Mouse (Mus musculus) kidney, adult 2 months (tissue): ENCODE measurements around the gene Nrsn2. TPM values are rescaled to one million over a fixed set of nuclear protein-coding genes. Genes with fewer than 3 reads are reported as not detected.

Source experiments
- DNase-seq: peaks from one replicate; pipeline ENCODE4 v3.0.0; 2021
- H3K27ac ChIP-seq: fragments of 200-500 bp; 2 replicates; pipeline ENCODE4 v1.5.1; 2012; ENCODE audit warnings: low read depth, low read length, control low read depth, inconsistent platforms; ENCODE audit not compliant: insufficient read depth
- H3K27me3 ChIP-seq: fragments of 200-500 bp; replicated peaks from 2 replicates; pipeline ENCODE4 v1.6.1; 2012; ENCODE audit warnings: mild to moderate bottlenecking, moderate library complexity, low read length, inconsistent platforms; ENCODE audit not compliant: control insufficient read depth, insufficient read depth
- H3K36me3 ChIP-seq: fragments of 200-500 bp; 2 replicates; pipeline ENCODE4 v1.6.1; 2012; ENCODE audit warnings: mild to moderate bottlenecking, moderate library complexity, low read length, inconsistent platforms; ENCODE audit not compliant: control insufficient read depth, insufficient read depth
- H3K4me1 ChIP-seq: fragments of 200-500 bp; 2 replicates; pipeline ENCODE4 v1.6.1; 2011; ENCODE audit warnings: low read length; ENCODE audit not compliant: control insufficient read depth, insufficient read depth
- H3K4me3 ChIP-seq: fragments of 200-500 bp; 2 replicates; pipeline ENCODE4 v1.5.1; 2011; ENCODE audit warnings: mild to moderate bottlenecking, low read depth, low read length, control low read depth; ENCODE audit not compliant: insufficient read depth
- CTCF ChIP-seq: fragments of 200-500 bp; conservative IDR thresholded peaks from 2 replicates; pipeline ENCODE4 v1.5.1; 2011; ENCODE audit warnings: low read depth, mild to moderate bottlenecking, control low read depth, low read length, moderate library complexity, mixed read lengths; ENCODE audit not compliant: insufficient read depth, insufficient read length
- POLR2A ChIP-seq: fragments of 200-500 bp; IDR thresholded peaks from one replicate; pipeline ENCODE4 v1.6.1; 2011; ENCODE audit warnings: low read depth, low read length, control low read depth
- WGBS: fragments of 180-500 bp; shearing (Covaris S2); methylation state at CpG from one replicate; pipeline ENCODE4 v1.1.7; 2018; 5-methylcytosine and 5-hydroxymethylcytosine counted together
- polyA plus RNA-seq: library from polyadenylated mRNA; depleted of rRNA; stranded (reverse); fragments of >200 nt; gene quantifications from 2 replicates; pipeline ENCODE4 v1.2.3, GENCODE M21; 2012; rRNA removed

Gene Nrsn2
- polyA plus RNA-seq, 1 experiment: 0.50 TPM

GRCm38 (mm10) chr2:152327980-152328379, 48.5 kb downstream of the Nrsn2 start:
- WGBS: 48% methylated on average over 5 of the region's 5 CpGs
- peak; percentile 53 for DNase-seq
- Histone ChIP-seq H3K27ac (no peak overlapping the region), H3K27me3 (no peaks in the 10 kb centered on the region), H3K36me3 (peaks cover 1% of the 10 kb centered on the region; the same call in 1 of the 2 replicates), H3K4me1 (no peaks in the 10 kb centered on the region), H3K4me3 (no peak overlapping the region)
- no peak for TF ChIP-seq POLR2A
- no peak for TF ChIP-seq CTCF

DNA sequence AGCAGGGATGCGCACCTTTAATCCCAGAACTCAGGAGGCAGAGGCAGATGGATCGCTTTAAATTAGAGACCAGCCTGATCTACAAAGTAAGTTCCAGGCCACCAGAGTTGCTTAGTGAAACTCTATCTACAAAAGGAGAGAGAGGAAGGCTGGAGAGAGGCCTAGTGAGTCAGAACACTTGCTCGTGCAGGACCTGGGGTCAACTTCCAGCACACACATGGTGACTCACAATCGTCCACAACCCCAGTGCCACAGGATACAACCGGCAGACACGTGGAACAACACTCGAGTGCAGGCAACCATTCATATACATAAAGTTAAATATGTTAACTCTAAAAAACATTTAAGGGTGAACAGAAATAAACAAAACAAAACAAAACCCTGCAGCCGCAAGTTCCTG, 49.8 kb downstream of the Nrsn2 start:
- DNase-seq: no peak
- Histone ChIP-seq H3K4me3 (no peak overlapping the region), H3K4me1 (no peaks in the 10 kb centered on the region), H3K27ac (no peak overlapping the region), H3K36me3 (peaks cover 1% of the 10 kb centered on the region), H3K27me3 (no peaks in the 10 kb centered on the region)
- no peak for TF ChIP-seq CTCF
- 81% methylated on average over 8 of the region's 8 CpGs for WGBS

- H3K27me3 ChIP-seq: no peaks in the 10 kb centered on the region
- WGBS: 94% methylated on average over 13 of the region's 13 CpGs
- H3K36me3 ChIP-seq: peaks cover 1% of the 10 kb centered on the region
- TF ChIP-seq POLR2A (no peak), CTCF (no peak)
- no peaks in the 10 kb centered on the region for H3K4me1 ChIP-seq
- no peak overlapping the region for H3K27ac ChIP-seq
- no peak overlapping the region for H3K4me3 ChIP-seq
- DNase-seq: no peak
These were observed 50.3 kb downstream of the Nrsn2 start for GRCm38 (mm10) chr2:152326157-152326556.

GRCm38 (mm10) chr2:152324842-152325241, 51.6 kb downstream of the Nrsn2 start:
- WGBS: 86% methylated on average over 3 of the region's 3 CpGs
- no peaks in the 10 kb centered on the region for H3K27me3 ChIP-seq
- no peak for DNase-seq
- H3K27ac ChIP-seq: no peak overlapping the region
- H3K4me1 ChIP-seq: no peaks in the 10 kb centered on the region
- H3K4me3 ChIP-seq: no peak overlapping the region
- TF ChIP-seq POLR2A (no peak), CTCF (no peak)
- H3K36me3 ChIP-seq: peaks cover 1% of the 10 kb centered on the region

GRCm38 (mm10) chr2:152323971-152324370, 52.5 kb downstream of the Nrsn2 start:
- no peaks in the 10 kb centered on the region for H3K27me3 ChIP-seq
- peaks cover 1% of the 10 kb centered on the region for H3K36me3 ChIP-seq
- no peak for DNase-seq
- no peaks in the 10 kb centered on the region for H3K4me1 ChIP-seq
- H3K27ac ChIP-seq: no peak overlapping the region
- 94% methylated on average over 14 of the region's 14 CpGs for WGBS
- TF ChIP-seq POLR2A: no peak
- H3K4me3 ChIP-seq: no peak overlapping the region

DNA sequence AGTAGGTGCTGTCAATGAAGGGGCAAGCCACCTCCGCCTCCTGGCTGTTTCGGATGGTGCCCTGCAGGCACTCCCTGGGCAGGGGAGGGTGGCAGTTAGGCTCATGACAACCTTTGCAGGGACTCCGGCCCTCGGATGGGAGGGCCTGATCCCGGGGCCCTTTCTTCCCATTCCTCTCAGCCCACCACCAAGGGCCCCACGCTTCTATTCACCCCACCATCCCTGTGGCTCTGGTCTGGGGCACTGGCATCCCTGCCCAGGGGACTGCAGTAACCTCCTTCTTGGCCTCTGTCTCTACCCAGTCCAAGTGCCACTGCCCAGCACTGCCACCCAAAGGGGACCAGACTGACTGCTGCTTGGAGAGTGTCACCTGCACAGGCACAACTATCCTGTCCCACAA, 54.2 kb downstream of the Nrsn2 start:
- H3K36me3 ChIP-seq: peaks cover 1% of the 10 kb centered on the region
- 95% methylated on average over 6 of the region's 6 CpGs for WGBS
- no peak for DNase-seq

GRCm38 (mm10) chr2:152321558-152321957, 54.9 kb downstream of the Nrsn2 start:
- Histone ChIP-seq H3K27me3 (no peaks in the 10 kb centered on the region), H3K27ac (no peak overlapping the region), H3K36me3 (peaks cover 1% of the 10 kb centered on the region), H3K4me1 (no peaks in the 10 kb centered on the region), H3K4me3 (no peak overlapping the region)
- 86% methylated on average over 5 of the region's 5 CpGs for WGBS
- no peak for DNase-seq
- TF ChIP-seq POLR2A (no peak), CTCF (no peak)

More for the DNA sequence above, 54.2 kb downstream of the Nrsn2 start:
- no peaks in the 10 kb centered on the region for H3K4me1 ChIP-seq
- no peak overlapping the region for H3K4me3 ChIP-seq
- no peak for TF ChIP-seq CTCF
- TF ChIP-seq POLR2A: no peak
- no peaks in the 10 kb centered on the region for H3K27me3 ChIP-seq
- H3K27ac ChIP-seq: no peak overlapping the region

Other genes with a start within 250 kb of the Nrsn2 start
- 2.9 and 4.6 TPM in 2 replicates for gene Tcf15, start 233.1 kb downstream of the Nrsn2 start, polyA plus RNA-seq
- 26.1 and 35.0 TPM in 2 replicates for gene Csnk2a1, start 149.8 kb downstream of the Nrsn2 start, polyA plus RNA-seq
- gene Tbc1d20, start 82.8 kb downstream of the Nrsn2 start, polyA plus RNA-seq: 54.6 and 59.5 TPM in 2 replicates
- gene Rbck1, start 44.0 kb downstream of the Nrsn2 start, polyA plus RNA-seq: 150 and 155 TPM in 2 replicates
- 1.4 and 1.5 TPM in 2 replicates for gene Trib3, start 32.6 kb downstream of the Nrsn2 start, polyA plus RNA-seq
- gene Sox12, start 21.4 kb upstream of the Nrsn2 start, polyA plus RNA-seq: 9.1 and 9.5 TPM in 2 replicates
- gene Zcchc3, start 38.4 kb upstream of the Nrsn2 start, polyA plus RNA-seq: 3.8 and 4.3 TPM in 2 replicates
- 0.69 and 0.78 TPM in 2 replicates for gene 6820408C15Rik, start 38.9 kb upstream of the Nrsn2 start, polyA plus RNA-seq
- not detected in 2 replicates for gene Defb23, start 88.0 kb upstream of the Nrsn2 start, polyA plus RNA-seq
- not detected in 2 replicates for gene Defb20, start 100.4 kb upstream of the Nrsn2 start, polyA plus RNA-seq
- gene Defb22, start 113.5 kb upstream of the Nrsn2 start, polyA plus RNA-seq: not detected in 2 replicates
- gene Defb26, start 135.1 kb upstream of the Nrsn2 start, polyA plus RNA-seq: 1.0 and 2.0 TPM in 2 replicates
- gene Defb28, start 141.6 kb upstream of the Nrsn2 start, polyA plus RNA-seq: 0.30 TPM in 1 of 2 replicates, not detected in the other
- gene Defb29, start 163.5 kb upstream of the Nrsn2 start, polyA plus RNA-seq: 159 and 165 TPM in 2 replicates
- gene Gm17416, start 192.7 kb upstream of the Nrsn2 start, polyA plus RNA-seq: not detected in 2 replicates
- not detected in 2 replicates for gene Defb21, start 196.1 kb upstream of the Nrsn2 start, polyA plus RNA-seq
- gene Defb19, start 203.7 kb upstream of the Nrsn2 start, polyA plus RNA-seq: 2.3 and 2.9 TPM in 2 replicates
- gene Defb45, start 222.8 kb upstream of the Nrsn2 start, polyA plus RNA-seq: not detected in 2 replicates
- gene Defb36, start 227.7 kb upstream of the Nrsn2 start, polyA plus RNA-seq: 0.27 and 0.52 TPM in 2 replicates
- 1.0 TPM in 1 of 2 replicates, not detected in the other for gene Defb25, start 246.4 kb upstream of the Nrsn2 start, polyA plus RNA-seq